Mouse (Mus musculus) gastrocnemius, postnatal 4 days (tissue): Measurements from ENCODE around the gene Rln3. TPM values are rescaled to one million over a fixed set of nuclear protein-coding genes. Genes with fewer than 3 reads are reported as not detected.
A peak's percentile ranks its signal among the peaks of the same experiment; 100 is the strongest.

Experiments
- DNase-seq, 2 experiments: peaks; one replicate each; pipeline ENCODE4 v3.0.0; 2021 to 2022; ENCODE audit warnings: low spot score in 2 of 2, mixed read lengths in 2 of 2
- total RNA-seq, 2 experiments: library from RNA; stranded (reverse); gene quantifications; 2 replicates each; pipeline ENCODE4 v1.2.3; 2021

Gene Rln3
- total RNA-seq, 2 experiments from 2014 or later = not detected

DNA sequence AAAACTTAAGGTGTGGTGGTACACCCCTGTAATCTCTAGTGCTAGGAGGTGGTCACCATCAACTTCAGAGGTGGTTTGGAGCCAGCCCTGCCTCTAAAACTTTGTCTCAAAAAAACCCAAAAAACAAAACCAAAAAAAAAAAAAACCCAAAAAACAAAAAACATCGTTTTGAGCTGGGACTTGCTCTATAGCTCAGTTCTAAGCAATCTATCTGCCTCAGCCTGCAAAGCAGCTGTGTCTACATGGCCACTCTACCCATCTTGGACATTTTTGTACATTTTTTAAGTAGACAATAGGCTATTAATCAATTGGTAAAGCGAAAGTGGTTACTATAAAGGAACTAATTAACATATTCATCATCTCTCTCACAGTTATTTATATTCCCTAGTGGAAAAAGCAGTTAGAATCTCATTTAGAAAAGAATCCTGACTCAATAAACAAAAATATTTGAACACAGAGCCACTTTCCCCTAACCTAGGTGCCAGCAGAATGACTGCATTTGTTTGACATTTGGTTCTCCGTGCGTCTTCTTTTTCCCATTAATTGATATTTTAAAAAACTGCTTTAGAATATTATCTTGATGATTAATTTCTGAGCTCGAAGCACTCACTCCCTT is 20.8 kb upstream of the Rln3 start:
- no peak for DNase-seq

DNA sequence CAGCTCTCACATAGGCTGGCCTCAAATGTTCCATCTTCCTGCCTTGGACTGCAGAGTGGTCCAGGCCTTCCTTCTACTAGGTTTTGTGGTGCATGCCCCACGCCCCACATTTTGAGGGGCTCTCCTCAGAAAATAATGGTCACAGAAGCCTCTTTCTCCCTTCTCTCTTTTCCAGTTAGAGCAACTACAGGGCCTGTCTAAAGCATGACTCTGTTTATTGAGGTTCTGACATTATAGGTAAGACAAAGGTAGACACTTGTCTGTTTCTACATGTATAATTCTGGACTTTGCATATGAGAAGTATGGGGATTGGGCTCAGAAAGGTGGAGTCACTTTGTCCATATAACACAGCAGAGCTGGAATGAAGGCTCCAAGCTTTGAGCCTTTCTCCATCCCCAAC is 20.2 kb upstream of the Rln3 start, which contains the start of gene Gm10643:
Gm10643 (minus strand) TSS at position 101 of the 400 bp plus-strand sequence.
- no peak for DNase-seq

DNA sequence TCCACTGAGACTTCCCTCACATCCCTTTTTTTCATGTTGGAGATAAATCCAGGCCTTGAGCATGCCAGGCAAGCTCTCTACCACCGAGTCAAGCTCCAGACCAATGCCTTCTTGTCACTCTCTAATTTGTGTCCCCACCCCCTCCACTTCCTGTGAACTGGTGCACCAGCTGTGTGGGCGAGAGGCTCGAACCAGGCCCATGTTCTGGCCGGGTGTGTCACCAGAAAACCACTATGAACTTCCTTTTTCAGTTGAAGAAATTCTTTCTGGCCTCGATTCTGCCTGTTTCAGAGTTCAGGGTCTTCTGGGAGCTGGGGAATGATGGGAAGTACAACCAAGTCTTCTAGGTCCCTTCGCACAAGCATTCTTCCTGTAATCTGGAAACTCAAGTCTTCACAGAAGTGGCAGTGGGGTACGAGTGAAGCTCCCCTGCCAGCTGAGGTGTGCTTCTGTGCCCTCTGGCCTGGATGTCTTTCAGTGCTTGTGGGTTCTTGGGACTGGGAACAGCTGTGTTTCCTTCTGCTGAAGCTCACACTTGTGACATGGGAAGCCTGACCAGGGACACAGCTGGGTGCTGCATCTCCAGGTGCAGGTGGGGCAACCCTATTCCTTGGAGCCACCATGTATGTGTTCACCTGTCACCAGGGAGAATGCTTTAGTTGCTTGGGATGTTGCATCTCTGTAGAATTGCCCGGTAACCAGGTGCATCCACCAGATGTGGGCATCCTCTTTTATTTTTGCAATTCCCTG is 19.2 kb upstream of the Rln3 start:
- DNase-seq = no peak

DNA sequence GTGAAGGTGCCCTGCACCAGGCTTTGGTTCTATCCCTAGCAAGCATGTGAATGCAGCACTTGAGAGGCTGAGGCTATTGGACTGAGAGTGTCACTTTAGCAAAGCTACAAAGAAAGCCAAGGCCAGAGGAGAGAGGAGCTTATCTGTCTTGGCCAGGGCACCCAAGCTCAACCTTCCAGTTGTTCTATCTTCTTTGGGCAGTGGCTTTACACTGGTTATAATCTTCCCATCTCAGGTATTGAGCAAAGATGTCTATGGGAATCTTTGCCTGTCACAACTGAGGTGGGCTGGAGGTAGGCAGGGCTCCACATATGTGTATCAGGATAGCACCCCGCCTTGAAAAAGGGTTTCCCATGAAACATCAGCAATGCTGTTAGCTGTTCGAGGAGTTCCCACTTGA is 15.4 kb upstream of the Rln3 start:
- DNase-seq = no peak

DNA sequence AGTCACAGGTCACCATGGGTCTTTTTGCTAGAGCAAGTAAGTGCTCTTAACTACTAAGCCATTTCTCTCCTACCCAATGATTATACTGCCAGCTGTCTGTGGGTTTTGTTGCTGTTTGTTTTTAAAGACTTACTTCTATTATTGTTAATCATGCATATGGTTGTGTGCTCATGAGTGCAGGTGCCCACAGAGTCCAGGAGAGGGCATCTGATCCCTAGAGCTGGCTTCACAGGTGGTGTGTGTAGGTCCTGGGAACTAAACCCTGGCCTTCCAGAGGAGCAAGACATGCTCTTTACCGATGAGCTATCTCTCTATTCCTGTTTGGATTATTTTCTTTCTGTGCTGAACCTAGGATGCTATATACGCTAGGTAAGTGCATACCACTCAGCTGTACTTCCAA is 14.4 kb upstream of the Rln3 start:
- no peak for DNase-seq

DNA sequence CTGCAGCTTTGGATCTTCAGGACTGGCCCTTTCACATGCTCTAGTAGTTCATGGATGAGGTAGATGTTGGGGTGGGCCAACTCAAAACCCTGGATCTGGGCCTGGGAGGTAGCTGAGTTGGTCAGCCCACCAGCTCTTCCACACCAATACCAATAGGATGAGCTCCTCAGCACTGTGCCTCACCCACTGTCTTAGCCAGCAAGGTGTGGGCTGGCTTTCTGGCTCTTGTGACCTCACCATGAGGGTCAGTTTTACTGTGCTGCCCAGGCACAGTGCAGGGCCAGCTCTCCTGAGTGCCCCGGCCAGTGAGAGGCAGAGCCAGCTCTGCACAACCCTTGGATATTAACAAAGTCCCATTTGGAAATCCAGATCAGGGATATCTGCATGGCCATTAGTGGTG is 13.0 kb upstream of the Rln3 start:
- no peak for DNase-seq

DNA sequence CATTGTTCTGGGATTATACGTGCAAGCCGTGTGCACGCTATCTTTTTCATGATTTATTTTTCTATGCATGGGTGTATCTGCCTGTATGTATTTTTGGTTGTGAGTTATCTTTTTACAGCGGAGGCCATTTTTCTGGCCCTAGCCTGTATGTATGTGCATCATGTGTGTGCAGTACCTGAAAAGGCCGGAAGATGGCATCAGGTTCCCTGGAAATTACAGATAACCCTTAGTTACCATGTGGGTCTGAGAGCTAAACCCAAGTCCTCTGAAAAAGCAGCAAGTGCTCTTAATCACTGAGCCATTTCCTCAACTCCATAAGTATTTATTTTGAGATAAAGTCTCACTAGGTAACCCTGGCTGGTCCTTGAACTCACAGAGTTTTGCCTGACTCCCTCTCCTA is 8.4 kb upstream of the Rln3 start:
- DNase-seq = no peak

DNA sequence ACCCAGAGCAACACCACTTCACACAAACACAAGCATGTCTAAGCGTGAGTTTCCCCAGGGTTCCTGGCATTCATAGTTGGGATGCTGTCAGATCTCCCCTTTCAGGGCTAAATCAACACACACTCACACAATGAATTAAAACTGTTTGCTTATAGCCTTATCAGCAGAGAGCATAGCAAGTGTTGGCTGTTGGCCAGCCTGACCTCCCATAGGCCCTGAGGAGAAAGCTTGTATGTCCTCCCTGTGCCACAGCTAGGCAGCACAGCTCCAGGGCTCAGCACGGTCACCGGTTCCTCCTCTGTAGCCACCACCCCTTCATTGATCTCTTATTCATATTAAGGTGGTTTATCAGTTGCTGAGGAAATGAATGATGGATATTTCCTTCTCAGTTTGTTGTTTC is 7.9 kb upstream of the Rln3 start:
- no peak for DNase-seq

DNA sequence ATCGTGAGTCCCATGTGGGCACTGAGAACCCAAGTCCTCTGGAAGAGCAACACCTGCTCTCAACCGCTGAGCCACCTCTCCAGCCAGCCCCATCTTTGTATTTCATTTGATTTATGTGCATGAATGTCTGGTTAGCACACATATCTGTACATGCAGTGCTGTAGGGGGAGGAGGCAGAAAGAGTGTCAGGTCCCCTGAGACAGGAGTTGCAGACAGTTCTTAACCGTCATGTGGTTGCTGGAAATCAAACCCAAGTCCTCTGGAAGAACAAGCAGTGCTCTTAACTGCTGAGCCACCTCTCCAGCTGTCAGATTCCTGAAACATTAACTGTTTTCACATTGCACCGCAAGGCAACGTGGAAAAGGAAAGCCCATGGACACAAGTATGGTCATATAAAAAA is 3.4 kb upstream of the Rln3 start:
- no peak for DNase-seq

DNA sequence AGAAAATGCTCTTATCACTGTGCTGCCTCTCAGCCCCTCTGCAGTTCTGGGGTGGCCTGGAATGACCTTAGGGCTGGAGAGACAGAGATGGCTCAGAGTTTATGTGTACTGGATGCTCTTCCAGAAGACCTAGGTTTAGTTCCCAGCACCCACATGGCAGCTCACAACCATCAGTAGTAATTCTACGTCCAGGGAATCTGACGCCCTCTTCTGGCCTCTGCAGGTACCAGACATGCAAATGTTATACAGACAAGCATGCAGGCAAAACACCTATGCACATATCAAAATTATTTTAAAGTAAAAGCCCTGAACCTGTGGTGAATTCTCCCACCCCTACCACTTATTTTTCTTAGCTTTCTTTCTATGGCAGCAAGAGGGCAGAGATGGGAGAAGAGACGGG is 1.7 kb upstream of the Rln3 start:
- DNase-seq = no peak

DNA sequence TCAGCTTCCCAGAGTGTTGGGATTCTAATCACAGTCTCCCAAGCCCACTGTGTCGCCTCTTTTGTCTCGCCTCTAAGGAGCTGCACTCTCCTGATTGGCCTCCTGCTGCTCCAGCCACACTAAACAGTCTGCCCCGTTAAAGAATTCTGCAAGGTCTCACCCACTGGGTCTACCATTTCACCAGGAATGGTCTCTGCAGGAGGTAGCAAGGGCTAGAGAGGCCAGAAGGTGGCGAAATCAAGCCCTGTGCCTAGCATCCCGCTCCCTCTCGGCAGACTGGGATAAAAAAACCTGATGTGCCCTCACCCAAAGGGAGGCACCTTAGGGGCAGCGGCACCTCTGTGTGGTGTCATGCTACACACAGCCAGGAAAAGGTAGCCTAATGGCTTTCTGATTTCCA is 697 bp downstream of the Rln3 start:
- DNase-seq = no peak

DNA sequence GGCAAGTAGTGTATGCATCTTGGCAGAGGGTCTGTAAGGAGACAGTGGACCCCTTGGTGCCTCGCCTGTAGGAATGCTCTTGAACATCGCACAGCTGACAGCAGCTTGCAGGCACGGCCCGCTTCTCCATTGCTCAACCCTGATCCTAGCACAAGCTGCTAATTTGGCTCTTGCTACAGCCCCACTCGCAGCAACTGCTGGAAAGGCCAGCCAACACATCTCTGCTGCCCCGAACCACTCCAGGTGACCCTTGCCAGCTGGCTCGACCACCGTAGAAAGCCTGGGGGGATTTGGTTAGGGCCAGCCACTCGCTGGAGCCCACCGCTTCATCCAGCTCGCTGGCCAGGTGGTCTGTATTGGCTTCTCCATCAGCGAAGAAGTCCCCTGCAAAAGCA is 1.9 kb downstream of the Rln3 start:
- no peak for DNase-seq

DNA sequence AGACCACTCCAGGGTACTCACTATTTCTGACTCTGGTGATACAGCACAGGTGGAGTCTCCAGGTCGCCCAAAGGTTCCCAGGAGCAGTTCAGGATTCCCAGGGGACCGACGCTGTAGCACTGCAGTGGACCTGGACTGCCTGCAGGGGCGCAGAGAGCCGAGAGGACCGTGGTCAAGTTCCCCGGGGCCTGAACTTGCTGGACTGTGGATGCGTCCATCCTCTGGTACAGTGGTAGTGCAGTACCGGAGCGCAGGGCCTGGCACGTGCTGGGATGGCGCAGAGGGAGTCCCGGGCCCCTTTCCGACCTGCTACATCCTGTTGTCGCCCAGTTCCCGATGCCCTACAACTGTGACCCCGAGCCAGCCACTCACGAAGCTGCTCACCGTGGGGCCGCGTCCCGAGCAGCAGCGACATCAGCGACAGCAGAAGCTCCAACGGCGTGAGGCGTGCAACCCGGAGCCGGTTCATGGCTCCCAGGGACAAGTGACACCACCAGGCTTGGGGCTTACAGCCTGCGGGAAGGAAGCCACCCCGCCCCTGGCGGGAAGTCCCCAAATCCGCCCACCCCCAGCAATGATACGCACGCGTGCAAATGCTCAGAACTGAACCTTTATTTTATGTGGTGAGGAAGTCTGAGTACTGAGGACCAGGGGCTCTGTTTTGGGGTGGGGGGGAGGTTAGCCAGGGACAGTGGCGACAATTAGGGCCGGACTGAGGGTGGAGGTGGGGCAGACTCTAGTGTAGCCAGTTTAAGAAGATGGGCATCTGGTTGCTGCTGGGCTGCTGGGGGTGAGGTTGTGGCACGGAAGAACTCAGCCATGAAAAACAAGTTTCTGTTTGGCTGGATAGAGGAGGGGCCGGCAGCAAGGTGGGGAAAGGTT is 2.5 kb downstream of the Rln3 start, which contains the start of gene Il27ra:
Il27ra (minus strand) TSS at position 524 of the 882 bp plus-strand sequence.
- DNase-seq = peak; percentile 46 to 73

DNA sequence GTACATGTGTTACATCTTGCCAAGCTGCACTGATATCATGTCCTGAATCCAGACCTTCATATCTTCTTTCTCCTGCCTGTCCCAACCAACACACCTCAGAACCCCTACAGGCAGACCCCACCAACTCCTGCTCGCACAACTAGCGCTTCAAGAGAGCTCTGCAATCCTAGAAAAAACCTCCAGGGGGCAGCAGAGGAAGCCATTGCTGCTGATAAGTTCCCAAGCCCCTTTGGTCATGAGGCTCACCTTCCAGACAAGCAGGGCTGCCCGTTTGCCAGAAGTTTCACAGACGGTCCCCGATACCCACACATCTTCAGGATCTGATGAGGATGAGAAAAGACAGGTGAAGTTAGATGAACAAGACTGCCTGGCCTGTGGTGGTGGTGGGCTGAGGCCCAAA is 5.8 kb downstream of the Rln3 start:
- peak in 1 of 2 experiments; percentile 72 for DNase-seq

DNA sequence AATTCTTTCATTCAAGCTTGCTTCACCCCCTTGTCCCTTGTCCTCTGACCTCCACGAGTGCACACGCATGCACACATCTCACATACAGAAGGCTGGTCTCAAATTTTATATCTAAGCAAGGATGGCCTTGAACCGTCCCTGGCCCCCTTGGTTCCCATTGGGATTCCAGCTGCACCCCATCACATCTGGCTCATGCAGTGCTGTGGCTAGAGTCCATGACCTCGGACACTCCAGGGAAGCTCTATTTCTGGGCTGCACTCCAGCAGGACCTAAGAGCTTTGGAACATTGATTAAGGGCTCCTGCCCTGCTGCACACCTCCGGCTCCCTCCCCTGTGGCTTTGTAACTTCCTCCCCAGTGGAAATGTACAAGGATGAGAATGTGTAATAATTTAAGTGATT is 6.8 kb downstream of the Rln3 start:
- DNase-seq = peak in 1 of 2 experiments; percentile 25

DNA sequence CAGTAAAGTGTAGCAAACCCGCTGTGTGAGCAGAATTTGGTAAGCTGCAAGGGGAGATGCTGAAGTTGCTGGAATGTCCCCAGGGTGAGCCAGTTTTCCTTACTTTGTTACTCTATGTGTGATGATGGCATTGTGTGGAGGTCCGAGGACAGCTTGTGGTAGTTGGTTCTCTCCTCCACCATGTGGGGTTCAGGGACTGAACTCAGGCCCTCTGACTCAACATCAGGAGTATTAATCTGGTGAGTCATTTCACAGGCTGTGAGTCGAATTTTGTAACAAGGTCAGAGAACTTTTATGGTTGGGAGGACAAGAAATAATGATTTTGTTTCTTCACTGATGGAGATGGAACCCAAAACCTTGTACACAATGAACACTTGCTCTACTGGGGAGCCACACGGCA is 12.0 kb downstream of the Rln3 start:
- no peak for DNase-seq

DNA sequence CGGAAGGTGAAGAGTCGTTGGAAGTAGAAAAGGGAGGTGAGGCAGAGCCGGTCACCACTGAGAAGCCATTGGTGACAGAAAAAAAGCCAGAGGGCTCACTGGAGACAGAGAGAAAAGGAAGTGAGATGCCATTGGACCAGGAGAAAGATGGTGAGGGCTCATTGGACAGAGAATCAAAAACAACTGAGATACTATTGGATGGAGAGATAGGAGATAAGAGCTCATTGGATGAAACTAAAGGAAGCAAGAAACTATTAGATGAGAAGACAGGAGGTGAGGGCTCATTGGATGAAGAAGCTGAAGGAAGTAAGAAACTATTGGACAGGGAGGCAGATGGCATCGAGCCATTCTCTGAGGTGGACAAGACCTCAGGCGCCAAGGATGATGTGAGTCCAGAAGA is 15.5 kb downstream of the Rln3 start:
- DNase-seq = no peak

DNA sequence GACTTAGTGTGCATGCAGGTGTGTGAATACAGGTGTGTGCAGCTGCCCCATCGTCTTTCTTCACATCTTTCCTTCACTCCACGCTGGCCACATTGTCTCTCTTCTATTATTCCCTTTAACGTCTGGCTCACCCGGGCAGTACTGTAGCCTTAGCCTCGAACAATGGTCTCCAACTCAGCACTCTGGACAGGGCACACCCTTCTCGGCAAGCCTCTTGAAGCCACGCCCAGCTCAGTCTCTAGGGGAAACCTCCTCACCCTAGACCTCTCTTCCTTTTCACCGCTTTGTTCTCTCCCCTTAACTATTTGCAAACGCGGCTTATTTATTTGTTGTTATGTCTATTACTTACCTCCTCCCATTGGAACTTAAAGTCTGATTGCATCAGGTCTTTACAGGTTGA is 17.4 kb downstream of the Rln3 start:
- DNase-seq = no peak

DNA sequence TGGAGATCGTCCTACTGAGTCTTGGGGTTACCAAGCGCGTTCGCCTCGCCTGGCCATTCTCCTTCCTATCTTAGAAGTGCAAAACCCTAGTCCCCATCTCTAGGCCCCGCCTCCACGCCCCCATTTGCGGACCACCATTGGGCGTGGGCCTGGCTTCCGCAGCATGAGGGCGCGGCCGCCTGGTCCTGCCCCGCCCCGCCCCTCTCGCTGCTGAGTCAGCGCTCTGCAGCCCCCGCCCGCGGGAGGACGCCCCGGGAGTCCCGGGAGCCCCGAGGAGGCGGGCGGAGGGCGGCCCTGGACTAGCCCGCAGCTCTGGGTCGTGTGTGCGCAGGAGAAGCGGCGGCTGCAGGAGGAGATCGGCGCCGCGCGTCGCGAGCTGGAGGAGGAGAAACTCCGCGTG is 18.9 kb downstream of the Rln3 start:
- DNase-seq = peak in 1 of 2 experiments; percentile 62

DNA sequence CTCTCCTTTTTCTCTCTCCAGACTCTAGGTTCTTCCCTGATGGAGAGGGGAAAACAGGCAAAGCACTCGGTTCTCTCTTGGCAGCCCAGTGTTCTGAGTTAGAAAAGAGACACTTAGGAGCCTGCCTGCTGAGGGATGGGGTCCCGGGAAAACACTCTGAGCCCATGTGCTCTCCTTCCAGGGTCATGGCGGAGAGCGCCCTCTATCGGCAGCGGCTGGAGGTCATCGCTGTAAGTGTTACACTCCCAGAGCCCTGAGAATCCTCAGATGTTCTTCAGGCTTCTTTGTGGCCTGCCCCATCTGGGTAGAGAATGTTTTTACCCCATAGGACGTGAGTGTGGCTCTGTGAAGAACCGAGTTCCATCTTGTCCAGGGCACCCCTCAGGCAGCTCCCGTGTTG is 20.6 kb downstream of the Rln3 start:
- DNase-seq = peak in 1 of 2 experiments; percentile 64

DNA sequence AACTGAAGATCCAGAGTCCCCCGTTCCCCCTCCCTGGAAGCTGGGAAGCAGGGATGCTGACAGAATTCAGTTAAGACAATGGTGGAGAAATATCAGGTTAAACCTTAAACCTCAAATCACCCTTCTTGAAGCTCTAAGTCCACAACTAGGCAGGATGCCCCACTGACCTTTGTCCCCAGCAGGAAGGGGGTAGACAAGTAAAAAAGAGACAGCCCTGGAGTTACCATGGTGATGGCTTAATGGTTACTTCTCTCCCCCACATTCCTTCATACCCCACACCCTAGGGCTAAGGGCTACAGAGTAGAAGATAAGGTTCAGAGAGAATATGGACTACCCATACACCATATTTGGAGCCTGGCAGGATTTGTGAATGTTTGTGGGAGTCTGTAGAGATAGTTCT is 21.2 kb downstream of the Rln3 start:
- no peak for DNase-seq

DNA sequence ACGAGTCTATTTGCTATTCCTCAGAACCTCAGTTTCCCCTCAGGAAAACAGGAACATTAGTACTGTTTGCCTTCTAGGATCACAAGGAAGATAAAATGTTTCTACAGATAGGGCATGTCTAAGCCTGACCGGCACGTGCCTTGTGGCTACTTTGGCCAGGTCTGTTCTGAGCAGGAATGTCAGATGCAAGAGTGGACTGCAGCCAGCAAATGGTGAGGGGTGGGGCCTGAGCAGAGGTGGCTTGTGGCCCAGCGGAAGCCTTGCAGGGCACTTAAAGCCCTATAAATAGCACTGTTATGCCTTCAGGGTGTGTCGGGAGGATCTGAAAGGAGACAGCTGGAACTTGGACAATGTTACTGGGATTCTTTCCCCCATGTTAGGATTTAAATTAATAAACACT is 21.7 kb downstream of the Rln3 start:
- peak in 1 of 2 experiments; percentile 53 for DNase-seq
